Mouse (Mus musculus): ENCODE results near the gene Tedc2. TPM values are rescaled to one million over a fixed set of nuclear protein-coding genes. Genes with fewer than 3 reads are reported as not detected.

The Tedc2 gene
- total RNA-seq, 2 experiments from 2014 or later, result 8.4 to 10.0 TPM

DNA sequence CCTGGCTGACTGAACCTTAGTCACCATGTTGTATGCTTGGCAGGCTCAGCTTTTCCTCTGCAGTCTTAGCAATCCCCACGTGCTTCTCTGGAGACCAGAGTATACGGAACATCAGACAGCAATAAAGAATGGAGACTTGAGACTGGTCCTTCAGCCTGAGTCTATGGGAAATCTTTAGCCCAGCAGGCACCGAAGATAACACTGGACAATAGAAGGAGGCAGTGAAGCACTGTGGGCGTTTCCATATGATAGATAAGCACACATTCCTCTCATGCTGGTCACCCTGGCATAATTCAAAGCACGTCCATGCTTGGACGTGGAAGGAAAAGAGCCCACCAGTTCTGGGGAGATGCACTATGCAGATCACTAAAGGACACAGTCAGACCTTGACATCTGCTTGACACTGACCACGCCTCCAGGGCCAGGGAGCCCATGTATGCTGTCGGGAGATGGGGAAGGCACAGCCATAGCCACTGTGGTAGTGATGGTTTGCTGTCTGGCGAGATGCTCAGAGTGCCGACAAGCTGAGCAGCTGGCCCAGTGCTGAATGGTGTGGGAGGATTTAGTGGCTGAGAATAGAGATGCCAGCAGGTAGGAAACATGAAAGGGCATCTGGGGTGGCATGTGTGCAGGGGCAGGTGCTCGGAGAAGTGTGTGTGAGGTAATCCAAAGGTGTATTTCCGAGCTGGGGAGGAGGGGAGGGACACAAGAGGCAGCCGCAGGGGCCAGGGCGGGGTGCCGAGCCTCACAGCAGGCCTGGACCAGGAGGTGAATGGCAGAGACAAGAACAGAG is 23.4 kb downstream of the Tedc2 start:
- DNase-seq (ENCODE audit: extremely low spot score in 1 of 2, low spot score in 1 of 2), result peak in 1 of 2 experiments; percentile 34

DNA sequence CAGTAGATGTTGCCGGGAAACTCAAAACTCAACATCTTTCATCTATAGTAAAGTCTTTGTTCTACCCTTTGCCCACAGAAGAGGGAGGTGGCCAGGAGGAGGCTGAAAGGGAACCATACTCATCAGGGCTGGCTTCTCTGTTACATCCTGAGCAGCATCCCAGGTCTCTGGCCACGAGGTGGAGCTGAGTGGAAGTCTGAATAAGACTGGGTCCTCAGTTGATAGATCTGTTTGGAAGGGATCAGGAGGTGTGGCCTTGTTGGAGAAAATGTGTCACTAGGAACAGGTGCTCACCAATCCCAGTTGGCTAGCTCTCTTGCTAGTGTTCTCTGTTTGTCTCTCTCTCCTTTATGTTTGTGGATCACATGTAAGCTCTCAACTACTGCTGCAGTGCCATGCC is 25.3 kb downstream of the Tedc2 start:
- DNase-seq (ENCODE audit: extremely low spot score in 1 of 2, low spot score in 1 of 2), result no peak

DNA sequence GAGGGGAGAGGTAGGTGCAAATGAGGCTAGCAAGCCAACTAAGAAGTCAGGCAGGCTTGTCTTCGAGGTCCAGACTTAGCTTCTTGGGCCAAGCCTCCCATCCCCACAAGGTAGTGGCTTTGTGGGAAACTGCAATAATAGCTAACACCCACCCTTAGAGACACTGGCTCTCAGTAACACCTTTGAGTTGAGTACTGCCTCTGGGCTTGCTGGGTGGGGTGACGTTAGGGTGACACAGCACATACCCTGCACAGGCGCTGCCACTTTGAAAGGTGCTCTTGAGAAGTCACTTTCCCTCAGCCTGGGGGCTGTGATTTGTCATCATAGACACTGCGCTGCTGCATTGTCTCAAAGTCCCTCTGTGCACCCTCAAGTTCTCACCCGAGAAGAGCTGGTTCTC is 26.9 kb downstream of the Tedc2 start:
- no peak for DNase-seq (ENCODE audit: extremely low spot score in 1 of 2, low spot score in 1 of 2)

DNA sequence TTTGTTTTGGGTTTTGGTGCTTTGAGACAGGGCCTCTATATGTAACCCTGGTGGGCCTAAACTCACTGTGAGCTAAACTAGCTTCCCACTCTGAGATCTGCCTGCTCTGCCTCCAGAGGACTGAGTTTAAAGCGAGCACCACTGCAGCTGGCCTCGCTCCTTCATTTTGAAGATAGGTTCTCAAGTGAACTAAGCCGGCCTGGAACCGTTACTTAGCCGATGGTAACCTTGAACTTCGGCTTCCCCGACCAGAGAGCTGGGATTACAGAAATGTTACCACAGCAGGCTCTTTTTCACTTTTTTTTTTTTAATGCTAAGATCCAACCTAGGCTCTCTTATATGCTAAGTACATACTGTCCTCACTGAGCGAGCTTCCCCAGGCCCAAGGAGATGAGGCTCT is 27.4 kb downstream of the Tedc2 start:
- no peak for DNase-seq (ENCODE audit: extremely low spot score in 1 of 2, low spot score in 1 of 2)

DNA sequence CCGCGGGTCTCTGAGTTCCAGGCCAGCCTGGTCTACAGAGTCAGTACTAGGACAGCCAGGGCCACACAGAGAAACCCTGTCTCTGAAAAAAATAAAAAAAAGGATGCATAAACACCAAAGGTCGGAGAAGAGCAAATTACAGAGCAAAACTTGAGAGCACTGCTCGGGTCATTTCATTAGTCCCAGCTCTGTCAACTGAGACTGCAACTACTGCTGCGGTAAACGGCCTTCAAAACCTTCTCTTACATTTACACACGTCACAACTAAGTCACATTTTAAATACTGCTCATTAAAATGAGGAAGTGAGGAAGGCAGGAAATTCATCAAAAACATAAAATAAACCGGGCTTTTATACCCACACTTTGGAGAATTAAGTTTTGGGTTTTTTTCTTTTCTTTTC is 27.8 kb downstream of the Tedc2 start:
- no peak for DNase-seq (ENCODE audit: extremely low spot score in 1 of 2, low spot score in 1 of 2)

DNA sequence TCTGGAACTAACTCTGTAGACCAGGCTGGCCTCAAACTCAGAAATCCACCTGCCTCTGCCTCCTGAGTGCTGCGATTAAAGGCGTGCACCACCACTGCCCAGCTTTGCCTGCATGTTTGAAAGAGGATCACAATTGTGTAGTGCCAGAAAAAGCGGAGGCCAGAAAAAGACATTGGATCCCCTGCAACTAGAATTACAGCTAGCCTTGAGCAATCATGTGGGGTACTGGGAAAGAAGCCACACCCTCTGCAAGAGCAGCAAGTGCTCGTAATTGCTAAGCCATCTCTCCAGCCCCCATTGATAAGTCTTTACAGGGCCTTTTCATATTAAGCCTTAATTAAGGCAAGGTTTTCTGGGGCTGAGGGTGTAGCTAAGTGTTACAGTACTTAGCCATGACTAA is 29.2 kb downstream of the Tedc2 start:
- DNase-seq (ENCODE audit: extremely low spot score in 1 of 2, low spot score in 1 of 2), result no peak

DNA sequence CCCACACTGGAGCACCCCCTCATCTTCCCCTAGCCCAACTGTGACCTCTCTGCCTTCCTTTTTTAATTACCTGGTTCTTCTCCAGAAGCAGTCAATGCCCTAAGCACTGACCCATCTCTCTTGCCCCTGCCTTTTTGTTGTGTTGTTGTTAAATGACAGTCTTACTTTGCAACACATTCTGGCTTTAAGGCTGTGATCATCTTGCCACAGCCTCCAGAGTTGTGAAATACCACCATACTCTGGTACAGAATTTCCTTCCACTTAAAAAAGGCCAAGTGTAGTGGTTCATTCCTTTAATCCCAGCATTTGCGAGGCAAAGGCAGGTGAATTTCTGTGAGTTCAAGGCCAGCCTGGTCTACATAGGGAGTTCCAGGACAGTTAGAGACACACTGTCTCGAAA is 29.7 kb downstream of the Tedc2 start:
- DNase-seq (ENCODE audit: extremely low spot score in 1 of 2, low spot score in 1 of 2), result no peak

DNA sequence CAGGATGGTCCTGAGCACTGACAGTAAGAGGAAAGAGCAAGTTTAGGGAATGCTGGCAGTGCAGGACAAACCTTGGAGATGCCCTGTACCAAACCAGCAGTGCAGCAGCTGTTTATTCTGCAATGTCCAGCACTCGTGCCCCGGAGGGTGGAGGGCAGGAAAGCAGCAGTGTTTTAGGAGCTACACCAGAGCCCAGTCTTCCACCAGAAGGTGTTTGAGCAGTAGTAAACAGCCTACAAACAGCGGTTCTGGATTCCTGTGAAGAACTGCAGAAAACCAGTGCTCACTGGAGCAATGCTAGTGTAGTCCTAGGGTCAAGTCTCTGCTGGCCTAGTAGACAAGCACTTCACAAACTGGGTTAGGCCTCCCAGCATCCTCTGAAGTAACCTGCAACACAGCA is 46.4 kb downstream of the Tedc2 start:
- no peak for DNase-seq (ENCODE audit: extremely low spot score in 1 of 2, low spot score in 1 of 2)

DNA sequence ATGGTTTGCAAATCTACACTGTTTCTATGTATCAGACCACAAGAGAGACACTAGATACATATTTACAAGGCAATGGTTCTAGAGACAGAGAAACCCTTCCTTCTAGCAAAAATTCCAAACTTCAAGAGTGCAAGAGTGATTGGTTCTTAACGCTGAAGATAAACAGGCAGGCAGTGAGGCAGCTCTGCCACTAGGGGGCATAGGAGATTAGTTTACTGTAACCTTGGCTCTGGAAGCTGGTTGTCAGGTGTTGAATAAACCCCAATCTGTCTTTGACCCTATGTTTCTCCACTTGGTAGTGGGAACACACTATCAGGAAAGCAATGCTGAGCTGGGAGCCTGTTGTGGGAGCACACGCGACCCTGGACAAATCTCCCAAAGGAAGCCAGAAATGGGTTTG is 47.2 kb downstream of the Tedc2 start:
- DNase-seq (ENCODE audit: extremely low spot score in 1 of 2, low spot score in 1 of 2), result peak in 1 of 2 experiments; percentile 66

DNA sequence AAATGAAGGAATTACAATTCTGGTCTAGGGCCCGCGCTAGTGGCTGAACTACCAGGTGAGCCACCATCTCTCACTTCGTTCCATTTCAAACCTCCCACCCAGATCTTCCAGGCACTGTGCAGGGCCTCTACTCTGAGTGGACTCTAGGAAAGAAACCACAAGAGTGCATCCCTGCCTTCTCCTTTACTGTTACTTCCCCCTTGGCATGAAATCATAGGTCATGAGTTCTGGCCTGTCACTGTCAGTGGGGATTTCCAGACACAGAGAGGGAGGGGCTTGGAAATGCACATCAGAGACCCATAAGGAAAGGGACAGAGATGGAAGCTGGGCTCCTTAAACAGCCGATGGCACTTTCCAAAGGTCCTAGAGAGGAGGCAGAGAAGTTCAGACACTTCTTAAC is 48.9 kb downstream of the Tedc2 start:
- no peak for DNase-seq (ENCODE audit: extremely low spot score in 1 of 2, low spot score in 1 of 2)

DNA sequence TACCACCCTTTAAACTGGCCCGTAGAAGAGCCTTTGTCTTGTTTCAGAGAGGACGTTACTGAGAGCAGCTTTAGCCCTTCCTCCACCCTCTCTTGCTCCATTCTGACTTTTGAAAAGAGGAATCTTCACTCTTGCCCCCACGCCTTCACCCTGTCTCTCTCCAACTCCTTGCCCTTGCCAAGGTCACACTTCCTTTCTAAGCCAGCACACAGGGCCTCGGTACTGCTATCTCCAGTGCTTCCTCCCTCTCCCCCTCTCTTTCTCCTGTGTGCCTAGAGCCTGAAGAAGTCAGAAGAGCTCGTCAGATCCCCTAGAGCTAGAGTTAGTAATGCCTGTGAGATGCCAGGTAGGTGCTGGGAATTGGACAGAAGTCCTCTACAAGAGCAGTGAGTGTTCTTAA is 49.9 kb downstream of the Tedc2 start:
- DNase-seq (ENCODE audit: extremely low spot score in 1 of 2, low spot score in 1 of 2), result no peak

DNA sequence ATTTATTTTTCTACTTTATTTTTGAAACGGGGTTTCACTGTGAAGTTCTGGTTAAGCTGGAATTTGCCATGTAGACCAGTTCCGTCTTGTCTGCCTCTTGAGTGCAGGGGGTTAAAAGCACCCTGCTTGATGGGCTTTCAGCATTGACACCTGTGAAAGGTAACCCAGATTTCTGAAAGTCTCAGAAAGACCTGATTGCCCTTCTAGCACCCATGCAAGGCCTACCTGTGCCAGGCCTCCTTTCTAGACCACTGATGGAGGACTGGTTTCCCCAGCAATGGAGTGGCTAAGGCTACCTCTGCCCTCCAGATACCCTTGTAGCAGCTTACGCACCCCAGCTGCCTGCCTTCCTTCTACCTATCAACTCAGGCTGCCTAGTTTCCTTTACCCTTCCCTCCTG is 50.5 kb downstream of the Tedc2 start:
- DNase-seq (ENCODE audit: extremely low spot score in 1 of 2, low spot score in 1 of 2), result no peak

DNA sequence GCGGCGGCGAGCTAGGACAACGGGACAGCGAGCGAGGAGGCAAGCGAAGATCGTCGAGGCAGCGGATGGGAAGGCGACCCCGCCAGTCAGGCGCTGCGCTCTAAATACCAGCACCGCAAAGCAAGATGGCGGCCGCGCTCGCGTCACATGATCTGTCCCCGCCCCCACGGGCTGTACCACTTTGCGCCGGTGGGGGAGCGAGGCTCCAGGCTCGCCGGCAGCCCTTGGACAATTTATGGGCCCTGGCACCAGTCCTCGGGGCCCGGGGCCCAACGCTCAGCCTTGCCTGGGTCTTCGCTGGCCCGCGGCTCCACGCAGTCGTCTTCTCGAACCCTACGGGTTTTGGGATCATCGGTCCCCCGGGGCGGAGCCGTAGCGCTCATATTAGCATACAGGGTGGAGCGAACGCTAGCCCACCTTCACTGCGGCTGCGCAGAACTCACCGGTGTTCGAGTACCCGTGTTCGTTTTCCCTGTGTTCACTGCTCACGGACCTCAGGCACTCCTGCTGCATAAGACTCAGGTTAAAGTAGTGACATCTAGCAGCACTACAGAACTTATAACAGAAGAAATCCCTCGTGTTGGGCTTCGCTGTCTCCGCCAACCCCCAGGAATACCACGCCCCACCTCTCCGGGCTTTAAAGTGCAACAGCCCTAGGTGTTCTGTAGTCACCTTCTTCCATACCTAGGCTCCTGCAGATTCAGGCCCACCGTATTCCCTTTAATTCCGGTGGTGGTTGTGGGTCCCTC is 51.2 kb downstream of the Tedc2 start, which contains the start of gene Atp6v0c:
Atp6v0c (minus strand) TSS at position 386 of the 749 bp plus-strand sequence.
- peak; percentile 92 to 99 for DNase-seq (ENCODE audit: extremely low spot score in 1 of 2, low spot score in 1 of 2)

DNA sequence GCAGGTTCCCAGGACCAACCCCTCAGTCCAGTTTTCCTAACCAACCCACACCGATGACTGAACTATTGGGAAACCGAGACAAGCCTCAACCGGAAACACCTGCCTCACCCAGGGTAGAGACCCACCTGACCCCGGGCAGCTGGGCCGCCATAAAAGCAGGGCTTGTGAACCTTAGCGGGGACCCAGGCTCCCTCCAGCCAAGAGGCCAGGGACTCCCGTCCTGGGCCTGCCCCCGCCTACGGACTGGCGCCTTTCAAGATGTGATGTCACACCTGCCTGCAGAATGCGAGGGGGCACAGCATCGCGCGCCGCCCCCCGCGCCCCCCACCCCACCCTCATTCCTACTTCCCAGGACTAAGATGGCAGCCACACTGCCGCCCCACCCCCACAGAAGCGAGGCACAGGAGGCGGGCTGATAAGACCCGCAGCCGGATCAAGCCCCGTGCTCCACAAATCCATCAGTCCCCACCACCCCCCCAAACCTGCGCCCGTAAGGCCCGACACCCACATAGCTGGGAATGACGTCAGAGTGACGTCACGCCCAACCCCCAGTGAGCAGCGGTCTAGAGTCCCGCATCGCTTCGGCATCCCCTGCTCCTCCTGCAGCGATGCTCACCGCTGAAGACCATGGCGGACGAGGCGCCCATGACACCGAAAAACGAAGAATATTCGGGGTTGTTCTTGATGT is 51.9 kb downstream of the Tedc2 start:
- DNase-seq (ENCODE audit: extremely low spot score in 1 of 2, low spot score in 1 of 2), result peak in 1 of 2 experiments; percentile 65

DNA sequence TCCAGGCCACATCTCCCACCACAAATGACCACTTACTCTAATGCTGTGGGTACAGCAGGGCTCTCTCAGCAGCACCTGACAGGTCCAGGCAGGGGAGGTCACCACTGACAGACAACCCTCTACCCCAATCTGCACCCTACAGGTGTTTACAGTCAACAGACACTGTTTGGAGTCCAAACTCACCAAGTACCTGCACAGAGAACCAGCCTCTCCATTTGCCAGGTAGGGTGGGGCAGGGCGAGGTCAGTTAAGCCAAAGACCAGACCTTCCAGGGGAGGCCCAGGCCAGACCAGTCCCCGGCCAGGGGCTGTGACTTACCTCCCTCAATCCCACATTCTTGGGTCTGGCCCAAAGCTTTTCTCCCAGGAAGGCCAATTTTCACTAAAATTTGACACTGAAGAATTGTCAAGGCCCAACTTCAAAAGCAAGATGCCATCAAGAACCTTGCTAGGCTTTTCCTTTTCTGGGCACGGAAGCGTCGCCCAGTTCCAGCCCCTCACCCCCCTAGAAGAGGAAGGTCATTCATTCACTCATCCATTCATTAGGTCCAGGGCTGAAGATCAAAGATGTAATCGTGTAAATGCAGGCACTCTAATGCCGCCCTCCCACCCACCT is 52.7 kb downstream of the Tedc2 start:
- DNase-seq (ENCODE audit: extremely low spot score in 1 of 2, low spot score in 1 of 2), result no peak

DNA sequence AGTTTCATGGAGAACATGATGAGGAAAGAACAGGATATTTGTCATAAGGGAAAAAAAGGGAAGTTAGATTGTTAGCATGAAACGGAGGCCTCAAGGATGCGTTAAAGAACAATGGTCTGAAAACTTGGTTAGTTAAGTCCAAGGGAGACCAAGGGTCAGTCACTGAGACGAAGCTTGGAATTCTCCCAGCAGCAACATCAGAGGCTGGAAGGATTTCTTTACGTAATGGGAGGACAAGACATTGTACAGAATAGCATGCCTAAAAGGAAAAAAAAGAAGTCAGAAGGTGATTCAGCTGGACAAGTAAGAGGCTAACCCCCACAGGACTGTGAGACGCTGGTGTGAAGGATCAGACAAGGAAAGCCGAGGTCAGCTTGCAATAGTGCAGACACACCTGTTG is 53.5 kb downstream of the Tedc2 start:
- no peak for DNase-seq (ENCODE audit: extremely low spot score in 1 of 2, low spot score in 1 of 2)

Small RNA genes within 50 kb of the gene (microRNA-seq; reads per million reads assigned to microRNA genes)
- gene Mir5134 (1.8 to 3.3 reads per million in 2 experiments), gene Mir6965 (0 to 0.18 reads per million in 2 experiments)

Other genes starting within 250 kb of the Tedc2 start
- under 1 TPM in 1 of 2 experiments, not detected in 1; 0.23 TPM for gene Prss30, start 240.3 kb downstream of the Tedc2 start, total RNA-seq (2021)
- not detected for gene Prss22, start 222.8 kb downstream of the Tedc2 start, total RNA-seq (2021)
- gene Prss27, start 182.7 kb downstream of the Tedc2 start, total RNA-seq (2021), result not detected
- 10 to 100 TPM; 30.7 to 34.9 TPM for gene Kctd5, start 147.4 kb downstream of the Tedc2 start, total RNA-seq (2021)
- 100 to 1,000 TPM; 102 to 108 TPM for gene Pdpk1, start 69.9 kb downstream of the Tedc2 start, total RNA-seq (2021)
- gene Amdhd2, start 57.1 kb downstream of the Tedc2 start, total RNA-seq (2021), result 10 to 100 TPM; 36.3 to 38.4 TPM
- gene Atp6v0c, start 51.1 kb downstream of the Tedc2 start, total RNA-seq (2021), result 1,000 to 10,000 TPM; 1,231 to 1,342 TPM
- 10 to 100 TPM; 60.1 to 64.2 TPM for gene Tbc1d24, start 15.3 kb downstream of the Tedc2 start, total RNA-seq (2021)
- gene Ntn3, start 11.3 kb downstream of the Tedc2 start, total RNA-seq (2021), result 10 to 100 TPM; 10.8 to 11.0 TPM
- gene Ccnf, start 30.6 kb upstream of the Tedc2 start, total RNA-seq (2021), result 1 to 10 TPM; 4.1 to 6.6 TPM
- 1 to 10 TPM in 1 of 2 experiments, under 1 TPM in 1; 0.47 to 1.2 TPM for gene Abca17, start 130.2 kb upstream of the Tedc2 start, total RNA-seq (2021)
- gene Abca3, start 131.1 kb upstream of the Tedc2 start, total RNA-seq (2021), result 10 to 100 TPM; 70.7 to 75.2 TPM
- gene Rnps1, start 193.7 kb upstream of the Tedc2 start, total RNA-seq (2021), result 100 to 1,000 TPM; 117 to 120 TPM
- gene Eci1, start 205.8 kb upstream of the Tedc2 start, total RNA-seq (2021), result 10 to 100 TPM; 23.3 to 26.9 TPM
- gene Dnase1l2, start 222.3 kb upstream of the Tedc2 start, total RNA-seq (2021), result 1 to 10 TPM; 6.0 to 7.8 TPM
- gene E4f1, start 249.5 kb upstream of the Tedc2 start, total RNA-seq (2021), result 10 to 100 TPM; 25.4 to 36.0 TPM
- gene Pgp, start 249.5 kb upstream of the Tedc2 start, total RNA-seq (2021), result 10 to 100 TPM; 61.5 to 74.6 TPM